Mouse (Mus musculus) right cerebral cortex, postnatal 25 days (tissue): Measurements from ENCODE around the gene Ypel1.

ENCODE experiments used
- DNase-seq: peaks from one replicate; pipeline ENCODE4 v3.0.0; 2022

The Ypel1 gene

GRCm38 (mm10) chr16:17088346-17088745, 18.9 kb downstream of the Ypel1 start:
- DNase-seq: no peak

- no peak for DNase-seq
Measured at GRCm38 (mm10) chr16:17096938-17097337, 27.4 kb downstream of the Ypel1 start.

GRCm38 (mm10) chr16:17102630-17103220, 33.2 kb downstream of the Ypel1 start:
- DNase-seq: no peak

- DNase-seq: no peak
Measured at GRCm38 (mm10) chr16:17104600-17104999, 35.1 kb downstream of the Ypel1 start.

GRCm38 (mm10) chr16:17110771-17111743, 41.6 kb downstream of the Ypel1 start, which contains the start of gene Ppil2:
Ppil2 (minus strand) TSS chr16:17111257.
- DNase-seq: peak; percentile 70

- no peak for DNase-seq
Measured at GRCm38 (mm10) chr16:17117309-17117799, 47.9 kb downstream of the Ypel1 start.

- DNase-seq: no peak
Measured at GRCm38 (mm10) chr16:17121569-17121968, 52.1 kb downstream of the Ypel1 start.

GRCm38 (mm10) chr16:17124119-17124870, 54.8 kb downstream of the Ypel1 start:
- no peak for DNase-seq

- peak; percentile 50 for DNase-seq
Measured at GRCm38 (mm10) chr16:17124871-17125520, 55.5 kb downstream of the Ypel1 start, which contains the start of gene 2610318N02Rik. 2610318N02Rik (minus strand) TSS chr16:17125167.

GRCm38 (mm10) chr16:17127292-17127691, 57.8 kb downstream of the Ypel1 start:
- DNase-seq: no peak

- DNase-seq: peak; percentile 25
Measured at GRCm38 (mm10) chr16:17131191-17132088, 61.9 kb downstream of the Ypel1 start.

- peak; percentile 98 for DNase-seq
Measured at GRCm38 (mm10) chr16:17132089-17132905, 62.8 kb downstream of the Ypel1 start, which contains the start of gene Sdf2l1. Sdf2l1 (minus strand) TSS chr16:17132383.

GRCm38 (mm10) chr16:17132906-17133200, 63.4 kb downstream of the Ypel1 start:
- DNase-seq: no peak
